Mouse (Mus musculus): ENCODE data around the gene Capn2.
A peak's percentile ranks its signal among the peaks of the same experiment; 100 is the strongest.

Gene Capn2

DNA sequence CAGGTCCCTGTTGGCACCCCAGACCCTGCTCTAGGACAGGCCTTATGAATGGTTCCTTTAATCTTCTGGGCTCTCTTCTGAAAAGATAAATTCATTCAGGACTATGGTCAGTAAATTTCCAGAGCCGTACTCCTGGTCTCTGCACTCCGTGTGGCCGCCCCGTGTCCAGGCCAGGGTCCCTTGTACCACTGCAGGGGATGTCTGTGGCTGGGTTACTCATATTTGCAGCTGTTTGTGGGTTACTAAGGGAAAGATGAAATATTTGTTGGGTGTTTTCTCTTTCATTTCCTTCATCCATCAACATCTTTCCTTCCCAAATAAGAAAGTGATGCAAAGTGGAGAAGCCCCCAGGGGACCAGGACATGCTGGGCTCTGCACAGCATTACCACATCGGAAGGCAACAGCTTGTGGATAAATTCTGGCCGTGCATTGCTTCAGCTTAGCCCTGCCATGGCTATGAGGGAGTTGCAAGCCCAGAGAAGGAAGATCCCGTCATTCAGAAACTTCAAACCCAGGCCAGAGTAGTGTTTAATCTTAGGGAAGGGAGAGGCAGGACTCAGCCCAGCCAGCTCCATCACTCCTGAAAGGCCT, 15.5 kb downstream of the Capn2 start:
- no peak for DNase-seq (ENCODE audit: low spot score)

DNA sequence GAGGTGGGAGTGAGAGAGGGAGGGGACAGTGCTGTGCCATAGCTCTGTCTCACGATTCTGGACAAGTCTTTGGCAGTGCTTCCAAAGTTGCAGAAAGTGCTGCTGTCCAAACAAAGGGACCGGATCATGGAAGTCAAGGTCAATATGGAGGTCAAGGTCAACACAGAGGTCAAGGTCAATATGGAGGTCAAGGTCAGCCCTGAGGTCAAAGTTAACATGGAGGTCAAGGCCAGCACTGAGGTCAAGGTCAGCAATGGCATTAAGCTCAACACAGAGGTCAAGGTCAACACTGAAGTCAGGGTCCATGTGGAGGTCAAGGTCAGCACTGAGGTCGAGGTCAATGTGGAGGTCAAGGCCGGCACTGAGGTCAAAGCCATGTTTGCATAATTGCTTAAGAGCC, 16.6 kb downstream of the Capn2 start:
- no peak for DNase-seq (ENCODE audit: low spot score)

DNA sequence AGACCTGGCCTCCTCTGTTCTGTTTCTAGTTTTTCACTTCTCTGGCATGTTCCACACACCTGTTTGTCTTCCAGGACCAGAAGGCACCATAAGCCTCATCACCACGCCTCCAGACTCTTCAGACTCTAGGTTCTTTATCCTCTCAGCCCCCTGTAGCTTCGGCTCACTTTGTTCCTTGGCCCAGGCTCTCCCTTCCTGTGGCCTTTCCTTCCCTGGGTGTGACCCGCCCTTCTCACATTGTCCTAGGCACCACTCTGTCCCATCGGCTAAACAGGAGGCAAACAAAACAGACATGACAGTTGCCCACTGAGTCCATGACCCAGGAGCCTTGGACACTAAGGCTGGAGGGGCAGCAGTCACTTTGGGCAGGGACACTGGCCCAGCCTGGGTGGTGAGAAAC, 17.2 kb downstream of the Capn2 start:
- DNase-seq (ENCODE audit: low spot score) = no peak

DNA sequence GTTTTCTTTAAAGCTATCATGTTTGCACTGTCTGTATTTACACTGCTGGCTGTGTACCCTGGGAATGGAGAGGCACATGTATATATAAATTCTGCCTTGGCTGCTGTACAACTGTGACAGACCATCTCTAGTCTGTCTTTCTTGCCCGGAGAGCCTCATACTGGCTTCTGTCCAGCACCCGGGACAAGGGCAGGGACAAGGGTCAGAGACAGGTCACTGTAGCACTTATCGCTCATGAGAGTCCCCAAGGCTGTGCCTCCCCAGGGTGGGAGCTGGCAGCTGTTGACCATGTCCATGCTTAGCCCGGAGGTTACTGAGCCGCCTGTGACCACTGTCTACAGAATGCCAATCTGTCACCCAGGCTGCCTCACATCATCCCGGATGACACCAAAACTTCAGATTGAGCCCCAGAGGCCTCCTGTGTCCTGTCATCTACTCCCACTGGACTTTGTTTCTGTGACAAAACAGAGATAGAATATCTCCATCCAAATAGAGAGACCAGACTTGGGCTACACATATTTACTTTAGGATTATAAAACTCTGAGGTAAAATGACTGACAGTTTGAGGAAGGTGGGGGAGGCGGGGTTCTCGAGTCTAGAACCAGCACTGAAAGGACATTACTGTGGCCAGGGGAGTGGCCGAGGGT, 17.8 kb downstream of the Capn2 start:
- no peak for DNase-seq (ENCODE audit: low spot score)

DNA sequence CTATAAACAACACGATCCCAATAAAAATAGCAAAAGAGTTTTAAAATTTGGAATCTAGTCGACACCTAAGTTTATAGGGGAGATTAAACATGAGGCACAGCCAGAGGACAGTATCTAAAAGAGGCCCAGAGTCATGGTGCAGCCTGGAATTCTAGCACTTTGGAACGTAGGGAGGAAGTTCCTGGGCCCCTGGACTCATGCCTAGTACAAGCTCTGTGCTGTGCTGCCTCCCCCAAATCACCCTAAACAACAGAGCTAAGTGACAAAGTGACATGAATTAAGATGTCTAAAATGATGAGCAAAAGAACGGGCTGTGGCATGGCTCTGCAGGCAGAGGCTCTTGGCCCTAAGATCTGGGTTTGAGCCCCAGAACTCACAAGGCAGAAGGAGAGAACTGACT, 19.7 kb downstream of the Capn2 start:
- no peak for DNase-seq (ENCODE audit: low spot score)

DNA sequence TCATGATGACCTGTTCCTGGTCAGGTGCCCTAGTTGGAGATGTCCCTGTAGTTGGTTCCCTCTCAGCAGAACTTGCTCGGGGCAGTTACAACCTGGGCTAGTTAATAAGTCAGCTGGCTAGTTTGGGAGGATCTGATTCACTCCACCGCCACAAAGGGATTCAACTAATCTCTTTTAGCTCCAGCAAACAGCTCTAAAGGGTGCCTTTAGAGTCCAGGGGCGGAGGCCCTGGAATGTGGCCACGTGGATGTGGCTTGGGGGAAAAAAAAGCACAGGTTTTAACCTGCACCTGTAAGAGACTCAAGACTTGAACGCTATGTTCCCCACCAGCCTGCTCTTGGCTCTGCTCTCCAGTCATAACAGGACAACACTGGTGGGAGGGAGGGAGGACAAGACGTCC, 20.7 kb downstream of the Capn2 start:
- no peak for DNase-seq (ENCODE audit: low spot score)

DNA sequence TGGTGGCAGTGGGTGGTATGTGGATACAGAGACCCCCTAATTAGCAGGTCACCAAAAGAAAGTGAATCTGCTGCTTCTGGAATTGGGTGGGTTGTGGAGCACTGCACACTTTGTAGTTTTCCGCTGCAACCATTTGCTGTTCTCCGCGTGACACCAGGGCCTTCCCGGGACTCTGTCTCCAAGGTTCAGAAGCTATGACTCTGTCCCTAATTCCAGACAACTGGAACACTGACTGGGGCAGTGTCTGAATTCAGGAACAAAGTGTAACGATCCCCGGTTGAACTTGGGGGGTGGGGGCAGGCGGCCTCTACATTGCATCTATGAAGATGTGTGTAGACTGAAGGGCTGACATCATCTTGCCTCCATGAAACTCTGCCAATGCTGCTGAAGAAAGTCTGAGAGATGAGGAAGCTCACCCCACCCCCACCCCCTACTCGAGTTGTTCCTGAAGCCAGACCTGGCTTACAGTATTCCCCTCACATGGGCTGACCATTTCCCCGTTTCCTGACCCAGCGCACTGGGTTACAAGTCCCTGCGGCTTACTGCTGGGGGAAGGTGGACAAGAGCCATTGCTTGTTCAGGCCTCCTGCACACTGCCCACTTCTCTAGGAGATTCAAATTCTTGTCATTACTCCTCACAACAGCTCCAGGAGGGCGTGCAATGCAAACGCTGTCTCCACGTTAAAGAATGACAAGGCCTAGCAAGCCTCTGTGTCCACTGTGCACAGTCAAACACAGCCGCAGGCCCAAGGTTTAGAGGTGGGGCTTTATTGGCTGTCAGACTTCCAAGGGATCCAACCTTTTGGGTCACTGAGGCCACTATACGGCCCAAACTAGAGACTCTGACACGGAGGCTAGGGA, 22.9 kb downstream of the Capn2 start:
- no peak for DNase-seq (ENCODE audit: low spot score)

DNA sequence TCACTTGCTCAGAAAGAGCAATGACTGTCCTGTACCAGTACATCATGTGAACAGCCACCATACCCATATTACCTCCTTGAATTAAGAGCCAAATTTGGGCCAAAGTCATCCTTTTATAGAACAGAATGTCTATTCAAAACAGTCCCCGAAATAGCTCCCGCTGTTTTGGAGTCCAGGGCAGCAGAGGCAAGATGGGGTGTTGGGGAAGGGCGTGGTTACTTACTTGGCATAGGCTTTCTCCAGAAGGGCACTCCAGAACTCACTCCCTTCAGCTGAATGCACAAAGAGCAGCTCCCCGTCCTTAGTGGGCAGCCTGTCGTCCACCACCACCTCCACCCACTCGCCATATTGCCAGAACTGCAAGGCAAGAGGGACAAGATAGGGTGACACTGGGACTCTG, 25.6 kb downstream of the Capn2 start:
- no peak for DNase-seq (ENCODE audit: low spot score)

DNA sequence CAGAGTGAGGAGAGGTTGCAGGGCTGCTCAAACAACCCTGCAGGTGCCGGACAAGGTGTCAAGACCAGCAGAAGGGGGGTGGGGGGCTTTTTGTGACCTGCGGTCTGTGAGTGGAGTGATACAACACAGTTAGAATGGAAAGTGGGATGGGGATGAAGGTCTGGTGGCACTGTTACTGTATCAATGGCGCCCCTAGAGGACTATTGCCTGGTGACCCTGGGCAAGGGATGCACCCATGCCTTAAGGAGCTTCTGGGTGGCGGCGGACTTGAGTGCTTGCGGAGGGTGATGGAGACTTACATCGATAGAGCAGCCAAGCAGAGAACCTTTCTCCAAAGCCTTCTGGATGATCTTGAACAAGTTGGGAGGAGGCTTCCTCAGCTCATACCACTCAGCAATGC, 26.8 kb downstream of the Capn2 start:
- no peak for DNase-seq (ENCODE audit: low spot score)

DNA sequence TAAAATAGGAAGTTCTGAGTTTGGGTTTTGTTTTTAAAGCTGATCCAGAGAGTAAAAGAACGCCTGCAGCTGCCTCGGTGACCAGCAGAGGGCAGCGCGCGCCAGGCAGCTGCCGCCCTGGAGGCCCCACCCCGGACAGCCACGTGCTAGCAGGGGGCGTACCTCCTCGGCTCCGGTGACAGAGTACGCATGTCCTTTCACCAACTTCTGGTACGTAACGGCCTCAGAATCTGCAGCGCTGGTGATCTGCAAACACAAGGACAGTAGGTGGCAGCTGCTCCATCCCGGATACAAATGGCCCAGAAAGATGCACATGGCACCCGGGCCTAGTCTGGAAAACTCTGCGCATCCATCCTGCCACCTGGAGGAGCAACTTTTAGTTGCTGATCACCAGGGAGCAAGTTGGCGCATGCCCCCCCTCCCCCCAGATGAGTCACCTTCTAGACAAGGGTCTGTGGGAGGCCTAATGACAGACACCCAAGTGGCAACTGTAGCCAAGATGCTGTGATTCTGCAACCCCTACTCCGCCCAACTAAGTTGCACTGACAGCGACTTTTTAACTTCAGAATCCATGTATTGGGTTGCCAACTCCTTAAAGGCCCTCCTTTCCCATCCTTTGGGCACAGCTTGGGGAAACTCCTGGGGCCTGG, 27.5 kb downstream of the Capn2 start:
- peak; percentile 94 for DNase-seq (ENCODE audit: low spot score)

DNA sequence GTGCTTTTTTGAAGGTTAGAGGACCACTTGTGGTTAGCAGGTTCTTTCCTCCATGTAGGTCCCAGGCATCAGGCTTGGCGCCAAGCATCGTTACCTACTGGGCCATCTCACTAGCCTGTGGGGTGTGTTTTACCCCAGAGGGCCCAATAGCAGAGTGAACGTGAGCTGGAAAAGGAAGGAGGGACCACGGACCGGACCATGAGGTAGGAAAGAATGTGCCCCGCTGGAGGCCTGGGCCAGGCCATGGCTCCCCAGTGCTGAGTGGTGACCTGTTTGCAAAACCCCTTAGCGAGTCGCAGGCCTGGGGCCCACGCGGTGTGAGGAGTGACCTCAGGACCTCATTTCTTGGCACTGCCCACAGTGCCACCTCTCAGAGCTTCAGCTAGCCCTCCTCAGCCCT, 28.9 kb downstream of the Capn2 start:
- no peak for DNase-seq (ENCODE audit: low spot score)

DNA sequence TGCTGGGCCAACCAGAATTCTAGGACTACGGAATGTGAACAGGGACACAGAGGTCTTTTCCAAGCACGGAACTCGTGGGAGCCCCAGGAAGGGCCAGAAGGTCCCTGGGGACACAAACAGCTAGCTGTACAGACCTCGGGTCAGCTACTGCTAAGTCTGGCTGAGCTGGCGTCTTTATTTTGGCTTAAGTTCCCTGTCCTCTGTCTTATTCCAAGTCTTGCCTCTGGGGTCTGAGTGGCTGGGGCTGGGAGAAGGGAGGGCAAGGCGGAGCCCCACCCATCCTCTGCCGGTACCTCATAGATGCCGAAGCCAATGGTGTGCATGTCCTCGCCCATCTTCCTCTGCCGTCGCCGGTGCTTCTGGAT, 33.5 kb downstream of the Capn2 start:
- no peak for DNase-seq (ENCODE audit: low spot score)

DNA sequence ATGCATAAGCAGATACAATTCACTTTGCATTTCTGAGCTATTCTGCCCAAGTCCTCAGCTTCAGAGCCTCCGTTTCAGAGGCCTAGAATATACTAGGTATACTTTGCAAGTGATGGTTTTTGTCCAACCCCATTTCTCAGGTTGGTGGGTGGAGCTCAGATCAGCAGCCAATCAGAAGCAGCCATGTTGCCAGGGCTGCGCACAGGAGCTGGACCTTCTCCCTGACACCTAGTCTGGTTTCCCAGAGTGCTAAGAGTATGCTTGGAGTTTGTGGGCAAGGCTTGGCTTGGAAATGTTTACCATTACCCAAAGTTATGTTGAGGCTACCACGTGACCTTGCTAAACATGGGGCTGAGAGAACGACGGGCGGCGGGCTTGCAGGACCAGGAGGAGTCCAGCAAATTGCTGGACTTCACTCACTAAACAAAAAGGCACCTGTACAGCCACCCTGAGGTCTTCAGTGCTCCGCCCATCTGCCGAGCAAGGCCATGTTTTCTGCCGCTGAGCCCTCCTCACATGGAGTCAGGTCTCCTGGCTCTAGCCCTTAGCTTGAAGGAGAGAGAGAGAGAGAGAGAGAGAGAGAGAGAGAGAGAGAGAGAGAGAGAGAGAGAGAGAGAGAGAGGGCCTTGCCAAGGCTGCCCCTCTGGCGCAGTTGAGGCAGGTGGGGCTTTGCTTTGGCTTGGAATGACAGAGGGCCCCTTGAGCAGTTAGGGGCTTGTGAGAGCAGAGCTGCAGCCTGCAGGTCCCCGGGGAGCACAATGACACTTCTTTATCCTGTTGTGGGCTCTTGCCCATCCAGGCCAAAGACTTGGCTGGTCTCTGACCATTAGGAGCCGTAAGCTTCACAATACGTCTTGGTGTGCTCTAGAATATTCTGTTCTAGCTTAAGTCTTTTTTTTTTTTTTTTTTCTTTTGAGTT, 34.2 kb downstream of the Capn2 start:
- no peak for DNase-seq (ENCODE audit: low spot score)

DNA sequence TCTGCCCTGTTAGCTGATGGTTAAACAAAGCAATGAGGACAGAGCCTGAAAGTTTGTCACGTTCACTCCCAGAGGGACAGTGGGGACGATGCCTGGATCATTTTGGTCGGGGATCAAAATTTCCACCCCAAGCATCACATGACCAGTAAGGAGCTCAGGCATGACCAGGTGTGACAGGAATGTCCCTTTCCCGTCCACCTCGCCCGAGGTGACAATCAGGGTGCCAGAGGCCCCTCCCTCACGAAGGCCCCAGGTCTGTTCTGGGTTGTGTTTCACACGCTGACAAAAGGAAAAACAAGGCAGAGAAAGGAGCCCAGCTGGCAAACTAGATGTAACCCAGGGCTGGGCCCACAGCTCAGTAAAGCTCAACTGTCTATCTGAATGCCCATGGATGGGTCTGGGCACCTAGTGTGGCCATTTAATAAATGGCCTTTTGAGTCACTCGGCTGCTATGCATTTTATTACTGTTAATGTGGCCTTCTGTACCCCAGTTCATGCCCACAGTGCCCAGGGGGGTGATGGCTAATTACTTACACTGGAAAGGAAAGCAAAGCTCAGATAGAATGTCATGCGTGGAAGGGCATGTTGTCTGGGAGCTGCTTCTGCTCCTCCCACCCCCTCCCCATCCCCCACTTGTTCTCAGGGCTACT, 35.6 kb downstream of the Capn2 start:
- DNase-seq (ENCODE audit: low spot score) = no peak

DNA sequence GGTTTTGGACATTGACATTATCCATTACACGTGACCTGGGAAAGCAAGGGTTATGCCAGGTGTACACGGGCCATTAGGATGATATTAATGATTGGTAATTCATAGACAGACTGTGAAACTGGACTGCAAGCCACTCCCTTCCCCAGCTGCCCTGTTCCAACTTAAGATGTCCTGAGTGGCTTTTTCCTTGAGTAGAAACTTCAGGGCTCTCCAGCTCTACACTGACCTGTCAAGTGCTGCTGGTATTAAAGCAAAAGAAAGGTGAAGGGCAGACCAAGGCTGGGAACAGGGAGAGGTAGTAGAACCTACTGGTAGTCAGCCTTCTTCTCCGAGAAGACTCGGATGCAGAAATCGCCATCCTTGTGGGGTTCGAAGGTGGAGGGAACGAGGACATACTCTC, 36.3 kb downstream of the Capn2 start:
- no peak for DNase-seq (ENCODE audit: low spot score)

DNA sequence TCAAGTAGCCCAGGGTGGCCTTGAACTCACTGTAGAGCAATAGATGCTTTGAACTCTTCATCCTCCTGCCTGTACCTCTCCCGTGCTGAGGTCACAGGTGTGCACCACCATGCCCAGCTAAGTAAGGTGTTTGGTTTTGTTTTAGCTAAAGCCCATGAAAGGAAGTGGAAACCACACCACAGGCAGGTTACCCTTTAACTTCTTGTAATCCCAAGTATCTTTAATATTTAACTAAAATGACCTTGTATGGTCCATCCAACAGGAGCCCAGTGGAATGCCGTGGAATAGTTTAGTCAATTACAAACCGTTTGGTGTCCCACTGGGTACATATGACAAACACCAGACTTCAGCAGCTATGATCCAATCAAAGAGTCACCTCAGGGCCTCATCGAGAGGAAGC, 38.5 kb downstream of the Capn2 start:
- no peak for DNase-seq (ENCODE audit: low spot score)

DNA sequence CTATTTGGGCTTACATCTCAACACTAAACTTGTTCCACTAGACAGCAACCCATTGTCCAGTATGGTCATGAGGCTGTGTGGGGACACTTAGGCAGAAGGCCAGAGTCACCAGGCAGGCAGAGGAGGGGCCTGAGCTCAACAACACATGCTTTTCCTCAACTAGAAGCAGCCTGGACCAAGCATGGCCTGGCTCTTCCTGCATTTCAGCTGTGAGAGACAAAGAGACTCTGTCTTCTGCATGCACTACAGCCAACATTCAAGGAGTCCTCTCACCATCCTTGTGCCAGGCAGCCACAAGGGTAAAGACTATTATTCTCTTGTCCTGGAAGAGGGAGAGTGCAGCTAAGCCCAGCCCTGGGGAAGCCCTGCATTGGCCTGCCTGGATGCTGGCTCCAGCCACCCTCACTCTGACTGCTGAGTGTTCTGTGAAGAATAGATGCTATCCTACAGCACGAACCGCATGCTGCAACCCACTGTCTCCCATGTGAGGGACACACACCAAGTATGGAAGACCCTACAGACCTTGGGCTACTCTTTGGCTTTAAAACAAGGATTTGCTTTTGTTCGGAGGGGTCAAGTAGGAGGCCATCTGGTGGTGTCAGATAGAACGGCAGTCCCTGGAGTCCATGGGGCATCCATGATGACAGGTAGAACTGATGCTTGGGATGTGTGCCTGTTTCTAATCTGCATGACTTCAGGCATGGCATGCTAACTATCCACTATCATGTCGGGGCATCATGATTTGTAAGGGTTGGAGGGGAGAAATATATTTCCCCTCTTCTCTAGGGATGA, 42.2 kb downstream of the Capn2 start:
- DNase-seq (ENCODE audit: low spot score) = peak; percentile 71

DNA sequence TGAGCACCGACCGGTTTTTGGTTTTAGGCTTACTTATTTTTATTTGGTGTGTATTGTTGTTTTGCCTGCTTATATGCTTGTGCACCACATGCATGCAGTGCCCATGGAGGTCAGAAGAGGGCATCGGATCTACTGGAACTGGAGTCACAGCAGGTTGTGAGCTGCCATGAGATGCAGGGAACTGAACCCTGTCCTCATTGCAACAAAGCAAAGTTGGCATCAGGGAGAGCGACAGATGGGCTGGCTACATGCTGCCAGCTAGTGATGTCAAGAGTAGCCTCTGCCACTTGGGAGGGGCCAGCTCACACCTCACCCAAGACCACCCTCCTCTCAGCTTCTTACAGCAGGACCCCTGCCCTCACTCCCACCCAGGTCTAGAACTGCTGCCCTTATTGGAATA, 51.4 kb downstream of the Capn2 start:
- no peak for DNase-seq (ENCODE audit: low spot score)

DNA sequence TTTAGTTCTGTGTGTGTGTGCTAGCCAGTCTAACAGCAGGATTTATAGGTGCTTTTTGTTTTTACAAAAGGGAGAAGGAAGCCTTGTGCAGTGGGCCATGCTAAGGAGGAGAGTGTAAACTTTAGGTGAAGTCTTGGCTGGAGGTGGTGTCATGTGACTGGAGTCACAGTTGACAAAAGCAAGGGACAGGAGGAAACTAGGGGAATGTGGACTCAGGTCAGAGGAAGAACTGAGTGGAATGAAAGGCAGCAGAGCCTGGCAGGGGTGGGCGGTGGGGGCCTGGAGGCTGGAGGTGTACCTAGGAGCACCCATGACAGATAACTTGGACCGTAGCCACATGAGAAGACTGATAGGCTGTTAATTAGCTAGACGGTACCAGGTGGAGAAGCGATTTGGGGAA, 52.1 kb downstream of the Capn2 start:
- DNase-seq (ENCODE audit: low spot score) = no peak

DNA sequence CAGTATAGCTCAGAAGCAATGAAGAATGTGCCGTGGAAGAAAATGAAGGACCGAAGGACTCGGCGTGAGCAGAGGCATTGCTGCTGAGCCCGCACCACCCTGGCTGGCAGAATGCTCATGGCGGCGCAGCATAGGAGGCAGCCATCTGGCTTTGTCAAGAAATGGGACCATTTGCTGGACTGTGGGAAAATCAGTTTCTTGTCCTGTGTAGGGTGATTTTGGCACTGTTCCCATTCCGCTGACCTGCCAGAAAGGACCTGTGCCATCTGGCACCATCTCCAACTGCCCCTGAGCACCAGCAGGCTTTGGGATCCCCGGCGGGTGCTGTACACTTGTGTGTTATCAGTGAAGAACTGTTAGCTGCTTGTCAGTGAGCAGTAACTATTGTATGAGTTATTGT, 55.6 kb downstream of the Capn2 start:
- DNase-seq (ENCODE audit: low spot score) = peak; percentile 50

DNA sequence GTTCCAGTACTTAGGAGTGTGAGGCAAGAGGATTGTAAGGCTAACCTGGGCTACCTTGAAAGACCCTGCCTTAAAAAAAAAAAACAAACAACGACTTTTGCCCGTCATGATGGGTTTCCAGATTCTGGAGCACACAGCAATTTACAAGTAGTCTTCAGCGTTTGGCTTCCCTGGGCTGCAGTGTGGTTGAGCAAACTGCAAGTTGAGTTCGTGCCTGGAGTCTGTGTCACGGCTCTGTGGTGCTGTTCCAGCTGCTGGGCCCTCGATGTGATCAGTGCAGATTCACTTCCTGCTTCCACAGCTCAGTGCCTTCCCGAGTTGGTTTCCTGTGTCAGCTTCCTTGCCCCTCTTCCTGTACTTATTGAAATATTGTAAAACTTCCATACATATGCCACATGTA, 56.1 kb downstream of the Capn2 start:
- DNase-seq (ENCODE audit: low spot score) = no peak

Data from layer of hippocampus, adult 11-12 months (tissue).